Mouse (Mus musculus): Measurements from ENCODE around the gene Rassf5. TPM values are rescaled to one million over a fixed set of nuclear protein-coding genes. Genes with fewer than 3 reads are reported as not detected.
A peak's percentile ranks its signal among the peaks of the same experiment; 100 is the strongest.

Rassf5 gene
- polyA plus RNA-seq, 1 experiment from 2014 or later: 1.4 TPM

GRCm38 (mm10) chr1:131223345-131223744 lies 21.7 kb downstream of the Rassf5 start:
- Histone ChIP-seq H3K4me3 (no peak overlapping the region), H3K4me1 (no peaks in the 10 kb centered on the region), H3K9ac (replicated peaks) (no peak overlapping the region), H3K27ac (replicated peaks) (no peak overlapping the region), H3K36me3 (no peaks in the 10 kb centered on the region), H3K4me2 (replicated peaks) (no peak overlapping the region), H3K27me3 (no peaks in the 10 kb centered on the region), H3K9me3 (no peaks in the 10 kb centered on the region)
- no peak for ATAC-seq (ENCODE audit: low FRiP score, low read depth)
- WGBS: 95% methylated on average over 2 of the region's 2 CpGs

GRCm38 (mm10) chr1:131221822-131222590 lies 23.1 kb downstream of the Rassf5 start:
- Histone ChIP-seq H3K36me3 (no peaks in the 10 kb centered on the region), H3K4me2 (replicated peaks) (no peak overlapping the region), H3K27ac (replicated peaks) (no peak overlapping the region), H3K4me1 (no peaks in the 10 kb centered on the region), H3K9ac (replicated peaks) (no peak overlapping the region), H3K4me3 (no peak overlapping the region), H3K27me3 (no peaks in the 10 kb centered on the region), H3K9me3 (no peaks in the 10 kb centered on the region)
- ATAC-seq (ENCODE audit: low FRiP score, low read depth): no peak
- WGBS: 86% methylated on average over 13 of the region's 13 CpGs

GRCm38 (mm10) chr1:131218933-131219332 lies 26.1 kb downstream of the Rassf5 start:
- Histone ChIP-seq H3K27me3 (no peaks in the 10 kb centered on the region), H3K9me3 (no peaks in the 10 kb centered on the region), H3K9ac (replicated peaks) (no peak overlapping the region), H3K4me3 (no peak overlapping the region), H3K4me1 (no peaks in the 10 kb centered on the region), H3K4me2 (replicated peaks) (no peak overlapping the region), H3K36me3 (no peaks in the 10 kb centered on the region), H3K27ac (replicated peaks) (no peak overlapping the region)
- no peak for ATAC-seq (ENCODE audit: low FRiP score, low read depth)
- 90% methylated on average over 11 of the region's 11 CpGs for WGBS

GRCm38 (mm10) chr1:131213361-131213760 lies 31.7 kb downstream of the Rassf5 start:
- H3K9ac ChIP-seq (replicated peaks): no peak overlapping the region
- WGBS: 83% methylated on average over 6 of the region's 6 CpGs
- no peak for ATAC-seq (ENCODE audit: low FRiP score, low read depth)

GRCm38 (mm10) chr1:131212956-131213355 lies 32.1 kb downstream of the Rassf5 start:
- 85% methylated on average over 5 of the region's 5 CpGs for WGBS
- Histone ChIP-seq H3K27me3 (no peaks in the 10 kb centered on the region), H3K9me3 (no peaks in the 10 kb centered on the region), H3K4me2 (replicated peaks) (no peak overlapping the region), H3K4me3 (no peak overlapping the region), H3K4me1 (no peaks in the 10 kb centered on the region), H3K9ac (replicated peaks) (no peak overlapping the region), H3K27ac (replicated peaks) (no peak overlapping the region), H3K36me3 (no peaks in the 10 kb centered on the region)
- no peak for ATAC-seq (ENCODE audit: low FRiP score, low read depth)

More at GRCm38 (mm10) chr1:131213361-131213760, 31.7 kb downstream of the Rassf5 start:
- no peak overlapping the region for H3K4me3 ChIP-seq
- H3K27ac ChIP-seq (replicated peaks): no peak overlapping the region
- H3K4me1 ChIP-seq: no peaks in the 10 kb centered on the region
- H3K4me2 ChIP-seq (replicated peaks): no peak overlapping the region
- H3K36me3 ChIP-seq: no peaks in the 10 kb centered on the region
- no peaks in the 10 kb centered on the region for H3K9me3 ChIP-seq
- H3K27me3 ChIP-seq: no peaks in the 10 kb centered on the region

GRCm38 (mm10) chr1:131211655-131212054 lies 33.4 kb downstream of the Rassf5 start:
- Histone ChIP-seq H3K4me3 (no peak overlapping the region), H3K4me2 (replicated peaks) (no peak overlapping the region), H3K9me3 (no peaks in the 10 kb centered on the region), H3K27ac (replicated peaks) (no peak overlapping the region), H3K4me1 (no peaks in the 10 kb centered on the region), H3K36me3 (no peaks in the 10 kb centered on the region), H3K9ac (replicated peaks) (no peak overlapping the region), H3K27me3 (no peaks in the 10 kb centered on the region)
- WGBS: 84% methylated on average over 1 of the region's 1 CpGs
- ATAC-seq (ENCODE audit: low FRiP score, low read depth): no peak

GRCm38 (mm10) chr1:131209971-131210426 lies 35.1 kb downstream of the Rassf5 start:
- 74% methylated on average over 8 of the region's 8 CpGs for WGBS
- ATAC-seq (ENCODE audit: low FRiP score, low read depth): no peak

GRCm38 (mm10) chr1:131208800-131209199 lies 36.3 kb downstream of the Rassf5 start:
- Histone ChIP-seq H3K4me2 (replicated peaks) (no peak overlapping the region), H3K36me3 (no peaks in the 10 kb centered on the region), H3K27me3 (no peaks in the 10 kb centered on the region), H3K9me3 (no peaks in the 10 kb centered on the region), H3K27ac (replicated peaks) (no peak overlapping the region), H3K9ac (replicated peaks) (no peak overlapping the region), H3K4me3 (no peak overlapping the region), H3K4me1 (no peaks in the 10 kb centered on the region)
- ATAC-seq (ENCODE audit: low FRiP score, low read depth): no peak
- WGBS: 61% methylated on average over 6 of the region's 6 CpGs

More at GRCm38 (mm10) chr1:131209971-131210426, 35.1 kb downstream of the Rassf5 start:
- H3K9me3 ChIP-seq: no peaks in the 10 kb centered on the region
- H3K4me3 ChIP-seq: no peak overlapping the region
- H3K9ac ChIP-seq (replicated peaks): no peak overlapping the region
- no peaks in the 10 kb centered on the region for H3K27me3 ChIP-seq
- H3K4me1 ChIP-seq: no peaks in the 10 kb centered on the region
- H3K4me2 ChIP-seq (replicated peaks): no peak overlapping the region
- H3K36me3 ChIP-seq: no peaks in the 10 kb centered on the region
- no peak overlapping the region for H3K27ac ChIP-seq (replicated peaks)

- ATAC-seq (ENCODE audit: low FRiP score, low read depth): no peak
Observed at GRCm38 (mm10) chr1:131208081-131208480, 37.0 kb downstream of the Rassf5 start.

DNA sequence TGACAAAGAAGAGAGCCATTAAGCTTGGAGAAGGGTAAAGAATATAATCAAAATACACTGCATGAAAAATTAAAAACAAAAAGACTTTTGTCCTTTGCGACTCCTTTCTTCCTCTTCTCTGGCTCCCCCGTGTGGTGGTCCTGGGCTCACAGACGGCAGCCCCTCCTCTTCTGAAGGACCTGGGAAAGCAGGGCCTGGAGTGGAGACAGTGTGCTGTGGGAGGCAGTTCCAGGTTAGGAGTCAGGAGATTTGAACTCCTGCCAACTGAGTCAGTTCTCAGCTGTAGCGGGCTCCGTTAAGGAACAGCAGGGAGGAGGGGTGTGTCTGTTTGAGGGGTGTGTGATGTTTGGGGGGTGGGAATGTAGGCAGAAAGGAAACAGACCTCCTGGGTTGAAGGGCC lies 37.5 kb downstream of the Rassf5 start:
- no peaks in the 10 kb centered on the region for H3K36me3 ChIP-seq
- no peak overlapping the region for H3K4me3 ChIP-seq
- H3K9ac ChIP-seq (replicated peaks): no peak overlapping the region
- H3K4me2 ChIP-seq (replicated peaks): no peak overlapping the region
- H3K9me3 ChIP-seq: no peaks in the 10 kb centered on the region
- WGBS: 9% methylated on average over 5 of the region's 5 CpGs
- ATAC-seq (ENCODE audit: low FRiP score, low read depth): 0 out of 2 replicates have a peak, but pooled peaks have one; percentile 41
- H3K27me3 ChIP-seq: no peaks in the 10 kb centered on the region
- no peaks in the 10 kb centered on the region for H3K4me1 ChIP-seq
- H3K27ac ChIP-seq (replicated peaks): no peak overlapping the region

More at GRCm38 (mm10) chr1:131208081-131208480, 37.0 kb downstream of the Rassf5 start:
- Histone ChIP-seq H3K4me3 (no peak overlapping the region), H3K27me3 (no peaks in the 10 kb centered on the region), H3K4me1 (no peaks in the 10 kb centered on the region), H3K27ac (replicated peaks) (no peak overlapping the region), H3K9me3 (no peaks in the 10 kb centered on the region), H3K36me3 (no peaks in the 10 kb centered on the region), H3K4me2 (replicated peaks) (no peak overlapping the region), H3K9ac (replicated peaks) (no peak overlapping the region)
- WGBS: 89% methylated on average over 5 of the region's 5 CpGs

DNA sequence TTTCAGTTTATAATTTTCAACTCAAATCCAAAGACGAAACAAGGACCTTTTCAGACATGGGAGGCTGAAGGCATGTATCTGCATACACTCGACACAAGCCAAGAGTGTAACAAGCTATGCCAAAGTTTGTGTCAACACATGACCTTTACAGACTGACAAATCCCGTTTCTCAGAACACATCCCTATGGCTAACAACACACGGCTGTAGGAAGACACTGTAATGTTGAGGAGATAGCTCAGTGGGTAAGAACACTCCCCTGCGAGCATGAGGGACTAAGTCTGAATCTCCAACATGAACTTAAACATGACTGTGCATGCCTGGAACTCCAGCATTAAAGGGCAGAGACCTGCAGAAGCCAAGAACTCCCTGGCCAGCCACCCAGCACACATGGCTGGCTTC lies 38.7 kb downstream of the Rassf5 start:
- ATAC-seq (ENCODE audit: low FRiP score, low read depth): no peak
- no peaks in the 10 kb centered on the region for H3K9me3 ChIP-seq
- no peaks in the 10 kb centered on the region for H3K4me1 ChIP-seq
- H3K4me2 ChIP-seq (replicated peaks): no peak overlapping the region
- H3K27me3 ChIP-seq: no peaks in the 10 kb centered on the region
- WGBS: 90% methylated on average over 5 of the region's 5 CpGs
- no peaks in the 10 kb centered on the region for H3K36me3 ChIP-seq
- H3K9ac ChIP-seq (replicated peaks): no peak overlapping the region
- no peak overlapping the region for H3K27ac ChIP-seq (replicated peaks)
- no peak overlapping the region for H3K4me3 ChIP-seq

GRCm38 (mm10) chr1:131204461-131204860 lies 40.6 kb downstream of the Rassf5 start:
- no peak overlapping the region for H3K9ac ChIP-seq (replicated peaks)
- H3K27me3 ChIP-seq: no peaks in the 10 kb centered on the region
- H3K4me1 ChIP-seq: no peaks in the 10 kb centered on the region
- no peak overlapping the region for H3K4me2 ChIP-seq (replicated peaks)
- WGBS: 83% methylated on average over 8 of the region's 8 CpGs
- H3K27ac ChIP-seq (replicated peaks): no peak overlapping the region
- H3K4me3 ChIP-seq: no peak overlapping the region
- no peaks in the 10 kb centered on the region for H3K9me3 ChIP-seq
- ATAC-seq (ENCODE audit: low FRiP score, low read depth): no peak
- no peaks in the 10 kb centered on the region for H3K36me3 ChIP-seq
